Mouse (Mus musculus) erythroblast, embryonic 14.5 days (primary cell): ENCODE data around the gene Slc25a22. TPM values are rescaled to one million over a fixed set of nuclear protein-coding genes. Genes with fewer than 3 reads are reported as not detected.

ENCODE experiments used
- H3K27me3 ChIP-seq: 2 replicates; pipeline ENCODE4 v1.6.1; 2012; ENCODE audit warnings: inconsistent platforms; ENCODE audit not compliant: control insufficient read depth
- H3K36me3 ChIP-seq: 2 replicates; pipeline ENCODE4 v1.6.1; 2012; ENCODE audit warnings: mild to moderate bottlenecking, inconsistent platforms; ENCODE audit not compliant: control insufficient read depth
- H3K4me1 ChIP-seq: 2 replicates; pipeline ENCODE4 v1.6.1; 2012; ENCODE audit warnings: inconsistent platforms; ENCODE audit not compliant: control insufficient read depth
- H3K4me3 ChIP-seq: replicated peaks from 2 replicates; pipeline ENCODE3; 2012; ENCODE audit warnings: moderate library complexity, mild to moderate bottlenecking, inconsistent platforms
- H3K9me3 ChIP-seq: 2 replicates; pipeline ENCODE4 v1.6.1; 2012; ENCODE audit warnings: low read length, inconsistent platforms, mixed read lengths; ENCODE audit not compliant: control insufficient read depth
- GATA1 ChIP-seq: IDR thresholded peaks from 2 replicates; pipeline ENCODE4 v1.6.1; 2012; ENCODE audit warnings: low read length, inconsistent platforms, mixed read lengths
- TAL1 ChIP-seq: IDR thresholded peaks from 3 replicates; pipeline ENCODE4 v1.6.1; 2012; ENCODE audit warnings: low read length, inconsistent platforms, mixed read lengths
- polyA plus RNA-seq: library from polyadenylated mRNA; stranded (reverse); fragments of >175 nt; gene quantifications from 2 replicates; pipeline ENCODE4 v1.2.3, GENCODE M21; 2012

Gene Slc25a22
- polyA plus RNA-seq, 1 experiment = 0.70 TPM

- Histone ChIP-seq H3K4me1 (peaks cover 78% of the 10 kb centered on the region), H3K36me3 (peaks cover 71% of the 10 kb centered on the region), H3K9me3 (no peaks in the 10 kb centered on the region), H3K4me3 (peak overlapping the region; percentile 59), H3K27me3 (no peaks in the 10 kb centered on the region)
- TF ChIP-seq GATA1 (no peak), TAL1 (no peak)
Observed at GRCm38 (mm10) chr7:141434464-141434863, 3.2 kb downstream of the Slc25a22 start.

DNA sequence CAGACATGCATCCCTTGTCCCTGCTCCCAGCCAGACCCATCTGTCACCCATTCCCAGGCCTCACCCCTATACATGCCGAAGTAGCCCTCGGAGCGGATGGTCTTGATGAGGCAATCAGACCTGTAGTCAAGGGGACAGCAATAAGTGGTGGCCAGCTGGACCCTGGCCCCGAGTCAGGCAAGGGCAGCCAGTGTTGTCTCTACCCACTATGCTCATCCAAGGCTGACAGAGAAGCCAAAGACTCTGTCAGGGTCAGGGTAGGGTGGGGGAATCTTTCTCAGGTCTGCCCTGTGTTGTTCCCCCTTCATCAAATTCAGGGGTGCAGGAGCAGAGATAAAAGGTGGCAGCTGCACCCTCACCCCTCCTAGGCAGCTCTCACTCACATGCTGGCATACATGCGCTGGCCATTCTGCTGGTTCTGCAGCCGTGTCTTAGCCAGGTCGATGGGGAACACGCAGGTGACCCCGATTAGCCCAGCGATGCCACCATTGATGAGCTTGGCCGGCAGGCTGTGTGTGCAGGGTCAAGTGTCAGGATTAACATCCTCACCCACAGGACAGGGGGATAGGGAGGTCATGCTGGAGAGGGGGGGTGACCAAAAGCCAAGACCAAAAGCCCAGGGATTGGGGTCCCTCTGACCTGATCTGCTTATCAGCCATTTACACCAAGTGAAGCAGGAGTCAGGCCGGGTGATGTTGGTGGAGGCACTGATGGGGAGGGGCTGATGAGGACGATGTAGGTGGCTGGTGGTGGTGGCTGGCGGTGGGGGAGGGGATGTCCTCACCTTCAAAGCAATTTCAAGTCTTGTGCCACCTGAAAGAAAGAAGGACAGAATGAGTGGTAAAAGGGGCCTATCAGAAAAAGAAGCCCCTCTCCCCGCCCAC lies 3.9 kb downstream of the Slc25a22 start:
- Histone ChIP-seq H3K4me3 (no peak overlapping the region), H3K9me3 (no peaks in the 10 kb centered on the region), H3K36me3 (peaks cover 64% of the 10 kb centered on the region), H3K27me3 (no peaks in the 10 kb centered on the region; the same call in 1 of the 2 replicates), H3K4me1 (peaks cover 80% of the 10 kb centered on the region)
- no peak for TF ChIP-seq TAL1
- no peak for TF ChIP-seq GATA1

- no peak for TF ChIP-seq TAL1
- no peak for TF ChIP-seq GATA1
- no peak overlapping the region for H3K4me3 ChIP-seq
Observed at GRCm38 (mm10) chr7:141432741-141433516, 4.8 kb downstream of the Slc25a22 start.

GRCm38 (mm10) chr7:141432186-141432611 lies 5.5 kb downstream of the Slc25a22 start:
- Histone ChIP-seq H3K9me3 (no peaks in the 10 kb centered on the region), H3K27me3 (no peaks in the 10 kb centered on the region; the same call in 1 of the 2 replicates), H3K36me3 (peaks cover 50% of the 10 kb centered on the region), H3K4me1 (peaks cover 71% of the 10 kb centered on the region), H3K4me3 (no peak overlapping the region)
- TF ChIP-seq GATA1 (no peak), TAL1 (no peak)

More at GRCm38 (mm10) chr7:141432741-141433516, 4.8 kb downstream of the Slc25a22 start:
- H3K4me1 ChIP-seq = peaks cover 74% of the 10 kb centered on the region
- H3K9me3 ChIP-seq = no peaks in the 10 kb centered on the region
- H3K36me3 ChIP-seq = peaks cover 56% of the 10 kb centered on the region
- no peaks in the 10 kb centered on the region; the same call in 1 of the 2 replicates for H3K27me3 ChIP-seq

GRCm38 (mm10) chr7:141431434-141432185 lies 6.1 kb downstream of the Slc25a22 start:
- TF ChIP-seq TAL1 = no peak
- no peak for TF ChIP-seq GATA1
- Histone ChIP-seq H3K9me3 (no peaks in the 10 kb centered on the region), H3K27me3 (peaks cover 3% of the 10 kb centered on the region), H3K4me1 (peaks cover 71% of the 10 kb centered on the region), H3K36me3 (peaks cover 50% of the 10 kb centered on the region), H3K4me3 (no peak overlapping the region)

DNA sequence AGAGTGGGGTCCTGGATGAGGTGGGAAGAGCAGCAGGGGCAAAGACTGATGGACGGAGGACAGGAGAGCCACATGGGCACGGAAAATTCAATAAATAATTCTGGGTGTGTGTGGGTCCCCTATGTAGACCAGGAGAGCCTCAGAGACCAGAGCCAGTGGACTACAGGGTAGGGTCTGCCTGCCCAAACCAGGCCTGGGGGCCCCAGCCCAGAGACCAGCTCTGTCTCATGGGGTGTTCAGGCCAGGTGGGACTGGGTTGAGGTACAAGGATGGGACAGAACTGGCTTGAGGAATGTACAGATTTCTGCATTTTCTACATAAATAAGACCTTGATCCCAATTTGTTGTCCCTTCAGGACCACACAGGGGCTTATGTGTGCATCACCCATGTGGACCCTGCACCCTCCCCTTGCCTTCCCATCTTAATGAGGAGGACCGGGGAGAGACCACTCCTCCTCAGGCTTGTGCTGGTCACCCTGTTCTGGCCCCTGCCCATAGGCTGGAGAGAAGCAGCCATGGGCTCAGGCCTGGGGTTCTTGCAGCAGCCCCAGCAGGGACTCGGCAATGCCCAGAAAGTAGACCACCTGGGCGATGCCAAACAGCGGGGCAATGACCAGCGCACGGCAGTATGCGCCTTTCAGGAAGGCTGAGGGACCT lies 7.0 kb downstream of the Slc25a22 start:
- Histone ChIP-seq H3K9me3 (no peaks in the 10 kb centered on the region), H3K27me3 (peaks cover 8% of the 10 kb centered on the region), H3K4me3 (no peak overlapping the region), H3K4me1 (peaks cover 65% of the 10 kb centered on the region), H3K36me3 (peaks cover 41% of the 10 kb centered on the region)
- TF ChIP-seq GATA1 = no peak
- no peak for TF ChIP-seq TAL1

DNA sequence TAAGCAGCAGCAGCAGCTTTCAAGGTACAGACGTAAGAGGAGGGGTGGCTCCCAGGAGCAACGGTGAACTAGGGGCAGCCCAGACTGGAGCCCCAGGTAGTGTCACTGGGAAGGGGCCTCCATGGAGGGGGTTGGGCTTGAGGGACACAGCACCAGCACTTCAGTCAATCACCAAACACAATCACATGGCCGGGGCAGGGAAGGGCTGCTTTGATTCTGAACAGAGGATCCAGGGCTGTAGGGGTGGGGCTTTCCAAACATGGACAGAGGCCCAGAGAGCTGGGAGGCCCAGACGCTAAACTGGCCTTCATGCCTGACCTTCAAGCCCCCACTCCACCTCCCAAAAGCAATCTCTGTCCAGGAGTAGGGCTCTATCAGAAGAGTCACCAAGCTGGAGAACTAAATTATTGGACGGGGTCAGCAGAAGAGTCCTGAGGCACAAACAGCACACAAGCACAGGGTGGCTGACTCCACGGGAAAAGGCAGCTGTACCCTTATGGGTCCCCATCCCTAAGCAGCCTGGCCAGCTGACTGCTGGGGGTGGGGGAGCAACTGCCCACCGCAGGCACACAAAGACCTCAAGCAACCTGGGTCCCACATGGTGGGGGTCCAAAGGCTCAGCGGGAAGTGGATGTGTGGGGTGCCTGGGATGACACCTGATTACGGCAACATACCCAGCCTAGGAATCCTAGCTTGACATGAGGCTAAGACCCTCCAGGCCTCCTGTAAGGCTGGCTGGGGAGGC lies 7.7 kb downstream of the Slc25a22 start:
- H3K4me3 ChIP-seq = no peak overlapping the region
- peaks cover 58% of the 10 kb centered on the region for H3K4me1 ChIP-seq
- H3K36me3 ChIP-seq = peaks cover 39% of the 10 kb centered on the region
- no peaks in the 10 kb centered on the region for H3K9me3 ChIP-seq
- peaks cover 12% of the 10 kb centered on the region for H3K27me3 ChIP-seq
- TF ChIP-seq GATA1 = no peak
- TF ChIP-seq TAL1 = no peak

GRCm38 (mm10) chr7:141429310-141429709 lies 8.4 kb downstream of the Slc25a22 start, which contains the start of gene Cend1:
Cend1 (minus strand) TSS chr7:141429491.
- Histone ChIP-seq H3K4me3 (no peak within 1 kb of the TSS), H3K27me3 (peaks cover 15% of the 10 kb centered on the region), H3K9me3 (no peaks in the 10 kb centered on the region), H3K4me1 (peaks cover 51% of the 10 kb centered on the region), H3K36me3 (peaks cover 39% of the 10 kb centered on the region)
- TF ChIP-seq GATA1 (no peak), TAL1 (no peak)
